Mouse (Mus musculus) hindbrain, postnatal 0 days (tissue): ENCODE data around the gene Ankrd6. TPM values are rescaled to one million over a fixed set of nuclear protein-coding genes. Genes with fewer than 3 reads are reported as not detected.
A peak's percentile ranks its signal among the peaks of the same experiment; 100 is the strongest.

Experiments
- ATAC-seq: fragments of 200-750 bp; cut with Nextera tagmentation; 2 replicates; pipeline ENCODE4 v1.8.0; 2017; ENCODE audit warnings: mild to moderate bottlenecking, moderate TSS enrichment, moderate library complexity
- DNase-seq: peaks from one replicate; pipeline ENCODE4 v3.0.0-alpha.2; 2015; ENCODE audit warnings: low spot score
- H3K27ac ChIP-seq: fragments of 300-500 bp; sonication (generic); 2 replicates; pipeline ENCODE4 v1.5.1; 2014; ENCODE audit warnings: mild to moderate bottlenecking
- H3K27me3 ChIP-seq: fragments of 300-500 bp; sonication (generic); 2 replicates; pipeline ENCODE4 v1.6.1; 2014; ENCODE audit warnings: low read length, mixed read lengths; ENCODE audit not compliant: insufficient read depth
- H3K36me3 ChIP-seq: fragments of 300-500 bp; sonication (generic); 2 replicates; pipeline ENCODE4 v1.6.1; 2014; ENCODE audit warnings: low read length, mixed read lengths; ENCODE audit not compliant: insufficient read depth
- H3K4me1 ChIP-seq: fragments of 300-500 bp; sonication (generic); 2 replicates; pipeline ENCODE4 v1.6.1; 2014; ENCODE audit warnings: antibody characterized with exemption, low read length, mixed read lengths; ENCODE audit not compliant: insufficient read depth
- H3K4me2 ChIP-seq: fragments of 300-500 bp; sonication (generic); 2 replicates; pipeline ENCODE4 v1.6.1; 2014; ENCODE audit warnings: low read depth, mild to moderate bottlenecking, low read length, moderate library complexity, mixed read lengths
- H3K4me3 ChIP-seq: fragments of 300-500 bp; sonication (generic); 2 replicates; pipeline ENCODE4 v1.5.1; 2014; ENCODE audit warnings: low read length
- H3K9ac ChIP-seq: fragments of 300-500 bp; sonication (generic); replicated peaks from 2 replicates; pipeline ENCODE4 v1.6.1; 2014; ENCODE audit warnings: mild to moderate bottlenecking, low read length, moderate library complexity, mixed read lengths
- H3K9me3 ChIP-seq: fragments of 300-500 bp; sonication (generic); 2 replicates; pipeline ENCODE4 v1.6.1; 2016; ENCODE audit warnings: low read length, mixed read lengths
- CTCF ChIP-seq: IDR thresholded peaks from 2 replicates; pipeline ENCODE4 v1.5.1; 2016; ENCODE audit warnings: antibody characterized with exemption, control low read depth, low read depth
- WGBS: fragments of 180-500 bp; shearing (Covaris S2); extraction: QIAGEN DNeasy Blood & Tissue Kit; methylation state at CpG from one replicate; pipeline ENCODE4 v1.1.7; 2014; 5-methylcytosine and 5-hydroxymethylcytosine counted together
- polyA plus RNA-seq: library from polyadenylated mRNA; unstranded; fragments of >200 nt; fragmentation: Nextera tagmentation; extraction: Ambion mirVana; gene quantifications from 2 replicates; pipeline ENCODE4 v1.2.1, GENCODE M21; 2015
- total RNA-seq: library from RNA; depleted of rRNA; stranded (reverse); fragments of >200 nt; gene quantifications from 2 replicates; pipeline ENCODE4 v1.2.3, GENCODE M21; 2014

The Ankrd6 gene
- total and polyA plus RNA-seq, 2 experiments from 2014 or later = 17.3 to 26.5 TPM

DNA sequence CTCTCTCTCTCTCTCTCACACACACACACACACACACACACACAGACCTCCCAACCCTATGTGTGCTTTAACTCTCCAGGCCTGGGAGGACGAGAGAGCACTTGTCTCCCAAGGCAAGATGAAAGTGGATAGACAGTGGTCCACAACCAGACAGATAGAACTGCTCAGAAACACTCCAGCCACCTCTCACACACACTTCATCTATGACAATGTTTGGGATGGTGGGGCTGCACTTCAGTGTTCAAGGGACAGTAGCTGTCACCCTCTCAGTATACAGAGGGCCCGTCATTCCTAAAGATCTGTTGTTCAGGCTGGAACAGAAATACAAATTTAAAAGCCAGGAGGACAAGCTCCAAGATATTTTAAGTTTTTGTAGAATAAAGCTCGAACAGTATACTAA, 43.0 kb downstream of the Ankrd6 start:
- no peak for TF ChIP-seq CTCF
- no peaks in the 10 kb centered on the region for H3K27me3 ChIP-seq
- DNase-seq = no peak
- no peak for ATAC-seq
- H3K36me3 ChIP-seq = no peaks in the 10 kb centered on the region
- H3K4me1 ChIP-seq = no peaks in the 10 kb centered on the region
- no peak overlapping the region for H3K27ac ChIP-seq
- H3K4me2 ChIP-seq = no peak overlapping the region
- no peak overlapping the region for H3K9ac ChIP-seq
- no peak overlapping the region for H3K4me3 ChIP-seq
- no peaks in the 10 kb centered on the region for H3K9me3 ChIP-seq
- WGBS = 76% methylated on average over 3 of the region's 3 CpGs

DNA sequence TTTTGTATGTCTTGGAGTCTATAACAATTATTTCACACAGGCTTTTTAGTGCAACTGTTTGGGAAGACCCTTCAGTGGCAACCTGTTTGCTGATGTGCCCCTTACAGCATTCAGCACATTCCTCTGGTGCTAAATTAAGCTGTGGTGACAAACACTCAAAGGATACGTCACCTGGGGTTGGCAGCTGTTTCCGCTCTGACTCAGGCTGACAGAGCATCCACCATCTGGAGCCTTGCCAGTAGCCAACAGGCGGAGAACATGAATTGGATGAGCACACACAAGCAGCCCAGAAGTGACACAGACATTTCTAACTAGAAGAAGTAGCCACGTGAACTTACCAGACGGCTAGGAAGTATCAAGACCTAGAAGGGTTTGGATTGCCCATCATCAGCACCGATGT, 44.0 kb downstream of the Ankrd6 start:
- peak; percentile 73 for ATAC-seq
- TF ChIP-seq CTCF = no peak
- H3K27me3 ChIP-seq = no peaks in the 10 kb centered on the region
- 55% methylated on average over 6 of the region's 6 CpGs for WGBS
- no peak overlapping the region for H3K4me3 ChIP-seq
- DNase-seq = peak; percentile 73
- H3K27ac ChIP-seq = no peak overlapping the region
- H3K4me2 ChIP-seq = no peak overlapping the region
- H3K9me3 ChIP-seq = no peaks in the 10 kb centered on the region
- H3K4me1 ChIP-seq = no peaks in the 10 kb centered on the region
- no peaks in the 10 kb centered on the region for H3K36me3 ChIP-seq
- H3K9ac ChIP-seq = no peak overlapping the region

DNA sequence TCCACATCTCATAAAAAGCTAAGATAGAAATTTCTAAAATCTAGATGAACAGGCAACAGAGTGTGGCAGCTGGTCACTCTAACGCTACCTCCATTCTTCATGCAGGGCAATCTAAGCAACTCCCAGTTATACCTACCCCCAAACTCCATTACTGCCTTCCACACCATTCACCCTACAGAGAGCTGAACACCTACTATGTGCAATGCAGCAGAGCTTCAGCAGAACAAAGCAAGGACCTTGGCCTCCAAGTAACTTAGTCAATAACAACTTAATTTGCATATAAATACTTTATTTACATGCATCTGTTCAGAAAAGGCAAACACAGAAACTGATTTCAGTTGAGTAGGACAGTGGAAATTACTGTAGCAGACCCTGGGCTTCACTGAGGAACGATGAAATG, 44.7 kb downstream of the Ankrd6 start:
- Histone ChIP-seq H3K4me2 (no peak overlapping the region), H3K36me3 (no peaks in the 10 kb centered on the region), H3K27ac (no peak overlapping the region), H3K27me3 (no peaks in the 10 kb centered on the region), H3K9ac (no peak overlapping the region), H3K4me3 (no peak overlapping the region), H3K4me1 (no peaks in the 10 kb centered on the region), H3K9me3 (no peaks in the 10 kb centered on the region)
- no peak for ATAC-seq
- DNase-seq = no peak
- 93% methylated on average over 2 of the region's 2 CpGs for WGBS
- no peak for TF ChIP-seq CTCF

DNA sequence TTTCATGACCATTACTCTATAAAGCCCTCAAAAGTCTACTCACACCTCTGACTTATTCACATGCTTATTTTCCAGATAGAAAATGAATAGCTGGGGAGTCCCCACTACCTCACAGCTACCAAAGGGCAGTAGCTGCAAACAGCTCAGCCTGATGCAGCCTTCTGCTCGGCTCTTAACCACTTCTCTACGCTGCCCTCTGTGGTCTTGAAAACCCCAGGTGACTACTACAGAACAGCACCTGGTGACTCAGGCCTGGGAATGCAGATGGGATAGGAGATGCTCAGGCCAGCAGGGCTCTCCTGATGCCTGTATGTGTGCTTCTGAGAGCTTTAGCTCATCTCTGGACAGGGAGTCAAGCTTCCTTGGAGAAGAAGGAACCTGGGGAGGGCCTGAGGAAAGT, 45.3 kb downstream of the Ankrd6 start:
- Histone ChIP-seq H3K9me3 (no peaks in the 10 kb centered on the region), H3K4me3 (no peak overlapping the region), H3K27ac (no peak overlapping the region), H3K4me2 (no peak overlapping the region), H3K36me3 (no peaks in the 10 kb centered on the region), H3K27me3 (no peaks in the 10 kb centered on the region), H3K4me1 (no peaks in the 10 kb centered on the region), H3K9ac (no peak overlapping the region)
- DNase-seq (no peak), ATAC-seq (no peak)
- WGBS = 81% methylated on average over 2 of the region's 2 CpGs
- no peak for TF ChIP-seq CTCF

DNA sequence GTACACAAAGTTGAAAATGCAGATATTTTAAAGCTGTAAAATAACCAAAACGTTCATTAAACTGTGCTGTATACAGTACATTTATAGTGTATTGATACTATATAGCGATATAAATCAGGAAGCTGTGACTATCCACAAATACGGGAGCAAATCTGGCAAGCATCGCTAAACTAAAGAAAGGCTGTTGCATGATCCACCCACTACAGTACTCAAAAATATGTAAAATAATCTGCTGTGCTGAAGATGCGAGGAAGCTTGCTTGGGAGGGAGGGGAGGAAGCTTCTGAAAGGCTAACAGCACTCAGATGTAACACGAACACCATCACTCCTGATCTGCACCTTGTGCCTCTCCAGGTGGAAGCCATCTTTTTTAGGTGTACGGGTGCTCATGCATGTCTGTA, 46.8 kb downstream of the Ankrd6 start:
- Histone ChIP-seq H3K27me3 (no peaks in the 10 kb centered on the region), H3K27ac (no peak overlapping the region), H3K4me1 (no peaks in the 10 kb centered on the region), H3K36me3 (no peaks in the 10 kb centered on the region), H3K9me3 (no peaks in the 10 kb centered on the region), H3K4me3 (no peak overlapping the region), H3K9ac (no peak overlapping the region), H3K4me2 (no peak overlapping the region)
- no peak for TF ChIP-seq CTCF
- DNase-seq (no peak), ATAC-seq (no peak)
- 87% methylated on average over 7 of the region's 7 CpGs for WGBS

DNA sequence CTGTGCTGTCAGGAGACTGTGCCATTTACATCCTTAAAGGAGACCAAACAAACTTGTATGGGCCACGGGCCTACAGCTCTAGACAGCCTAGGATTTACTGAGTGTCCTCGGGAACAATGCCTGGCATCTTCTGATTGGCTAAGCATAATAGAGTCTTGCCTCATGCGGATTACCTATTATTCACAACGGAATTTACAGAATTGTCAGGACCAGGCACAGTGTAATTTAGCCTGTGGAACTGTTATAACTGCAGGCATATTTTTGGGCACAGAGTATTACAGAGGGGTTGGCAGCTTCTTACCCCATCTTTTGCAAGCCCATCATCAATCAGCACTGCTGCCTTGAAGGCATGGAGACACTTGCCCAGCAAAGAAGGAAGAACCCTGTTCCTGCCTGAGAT, 51.6 kb downstream of the Ankrd6 start:
- no peak overlapping the region for H3K27ac ChIP-seq
- H3K36me3 ChIP-seq = no peaks in the 10 kb centered on the region
- no peak overlapping the region for H3K9ac ChIP-seq
- no peaks in the 10 kb centered on the region for H3K4me1 ChIP-seq
- no peak overlapping the region for H3K4me3 ChIP-seq
- DNase-seq (no peak), ATAC-seq (no peak)
- no peak for TF ChIP-seq CTCF
- H3K9me3 ChIP-seq = peaks cover 4% of the 10 kb centered on the region
- no peaks in the 10 kb centered on the region for H3K27me3 ChIP-seq
- 35% methylated on average over 4 of the region's 4 CpGs for WGBS
- H3K4me2 ChIP-seq = no peak overlapping the region

DNA sequence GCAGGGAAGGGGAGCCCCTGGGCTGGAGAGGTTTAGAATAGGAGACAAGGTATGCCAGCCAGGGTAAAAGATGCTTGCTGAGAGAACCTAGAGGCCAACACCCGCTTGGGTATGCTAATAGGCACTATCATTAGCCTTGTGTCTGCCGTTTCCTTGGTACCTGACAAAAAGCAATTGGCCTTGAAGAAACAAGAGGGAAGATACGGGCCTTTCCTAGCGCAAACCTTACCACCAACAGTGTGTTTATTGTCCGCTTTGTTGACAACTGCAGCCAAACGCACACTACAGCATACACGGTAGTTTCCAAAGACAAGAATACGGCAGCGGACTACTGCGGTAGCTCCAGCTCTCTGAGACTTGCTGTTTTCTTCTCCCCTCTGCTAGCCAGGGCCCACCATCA, 59.3 kb downstream of the Ankrd6 start:
- TF ChIP-seq CTCF = no peak
- H3K36me3 ChIP-seq = no peaks in the 10 kb centered on the region
- H3K4me1 ChIP-seq = no peaks in the 10 kb centered on the region; the same call in 1 of the 2 replicates
- DNase-seq (no peak), ATAC-seq (no peak)
- H3K9me3 ChIP-seq = peaks cover 8% of the 10 kb centered on the region
- H3K27ac ChIP-seq = no peak overlapping the region
- no peak overlapping the region for H3K4me2 ChIP-seq
- 68% methylated on average over 10 of the region's 10 CpGs for WGBS
- H3K9ac ChIP-seq = no peak overlapping the region
- H3K4me3 ChIP-seq = no peak overlapping the region
- no peaks in the 10 kb centered on the region for H3K27me3 ChIP-seq
